Mouse (Mus musculus) midbrain, embryonic 12.5 days (tissue): ENCODE measurements around the gene Sf1. TPM values are rescaled to one million over a fixed set of nuclear protein-coding genes. Genes with fewer than 3 reads are reported as not detected.

Experiments
- ATAC-seq: fragments of 200-750 bp; cut with Nextera tagmentation; 2 replicates; pipeline ENCODE4 v1.8.0; 2017; ENCODE audit warnings: low read depth, moderate TSS enrichment, moderate library complexity; ENCODE audit not compliant: low FRiP score
- H3K27ac ChIP-seq: fragments of 300-500 bp; sonication (generic); replicated peaks from 2 replicates; pipeline ENCODE4 v1.5.1; 2016; ENCODE audit warnings: mild to moderate bottlenecking
- H3K27me3 ChIP-seq: fragments of 300-500 bp; sonication (generic); 2 replicates; pipeline ENCODE4 v1.6.1; 2016; ENCODE audit warnings: mild to moderate bottlenecking
- H3K36me3 ChIP-seq: fragments of 300-500 bp; sonication (generic); 2 replicates; pipeline ENCODE4 v1.6.1; 2016
- H3K4me1 ChIP-seq: fragments of 300-500 bp; sonication (generic); 2 replicates; pipeline ENCODE4 v1.6.1; 2016
- H3K4me2 ChIP-seq: fragments of 300-500 bp; sonication (generic); replicated peaks from 2 replicates; pipeline ENCODE4 v1.6.1; 2016; ENCODE audit warnings: mild to moderate bottlenecking, moderate library complexity
- H3K4me3 ChIP-seq: fragments of 300-500 bp; sonication (generic); 2 replicates; pipeline ENCODE4 v1.5.1; 2016; ENCODE audit warnings: mild to moderate bottlenecking
- H3K9ac ChIP-seq: fragments of 300-500 bp; sonication (generic); replicated peaks from 2 replicates; pipeline ENCODE4 v1.6.1; 2016; ENCODE audit warnings: mild to moderate bottlenecking, moderate library complexity
- H3K9me3 ChIP-seq: fragments of 300-500 bp; sonication (generic); 2 replicates; pipeline ENCODE4 v1.6.1; 2016; ENCODE audit warnings: mild to moderate bottlenecking
- WGBS: fragments of 180-500 bp; shearing (Covaris S2); methylation state at CpG from one replicate; pipeline ENCODE4 v1.1.7; 2016; 5-methylcytosine and 5-hydroxymethylcytosine counted together
- microRNA-seq: library from miRNA; unstranded; fragments of <30 nt; microRNA quantifications from one replicate; pipeline ENCODE4, GENCODE M21; 2017
- polyA plus RNA-seq: library from polyadenylated mRNA; unstranded; fragments of >200 nt; fragmentation: Nextera tagmentation; extraction: Ambion mirVana; gene quantifications from 2 replicates; pipeline ENCODE4 v1.2.1, GENCODE M21; 2016

Gene Sf1
- polyA plus RNA-seq, 1 experiment from 2014 or later: 193 TPM

- ATAC-seq: no peak
- 58% methylated on average over 9 of the region's 9 CpGs for WGBS
- Histone ChIP-seq H3K27ac (peak overlapping the region; percentile 87; the same call in 1 of the 2 replicates), H3K9ac (peak overlapping the region; percentile 90), H3K4me2 (peak overlapping the region; percentile 87), H3K4me3 (peak overlapping the region; percentile 70), H3K4me1 (peaks cover 87% of the 10 kb centered on the region), H3K27me3 (peaks cover 58% of the 10 kb centered on the region), H3K9me3 (no peaks in the 10 kb centered on the region), H3K36me3 (no peaks in the 10 kb centered on the region)
Measured at GRCm38 (mm10) chr19:6419805-6420310, 56.4 kb downstream of the Sf1 start.

GRCm38 (mm10) chr19:6420481-6421210 is 57.2 kb downstream of the Sf1 start:
- Histone ChIP-seq H3K4me1 (peaks cover 87% of the 10 kb centered on the region), H3K27ac (no peak overlapping the region; the same call in 1 of the 2 replicates), H3K36me3 (no peaks in the 10 kb centered on the region), H3K4me3 (peak overlapping the region; percentile 70), H3K9me3 (no peaks in the 10 kb centered on the region), H3K4me2 (peak overlapping the region; percentile 87), H3K27me3 (peaks cover 66% of the 10 kb centered on the region), H3K9ac (peak overlapping the region; percentile 90)
- 58% methylated on average over 19 of the region's 19 CpGs for WGBS
- ATAC-seq: no peak

- no peaks in the 10 kb centered on the region for H3K36me3 ChIP-seq
- peaks cover 71% of the 10 kb centered on the region for H3K27me3 ChIP-seq
- ATAC-seq: no peak
- H3K4me1 ChIP-seq: peaks cover 87% of the 10 kb centered on the region
- no peak overlapping the region for H3K27ac ChIP-seq
- WGBS: 73% methylated on average over 9 of the region's 9 CpGs
- no peak overlapping the region for H3K9ac ChIP-seq
- H3K4me3 ChIP-seq: no peak overlapping the region
- peak overlapping the region; percentile 87; the same call in 1 of the 2 replicates for H3K4me2 ChIP-seq
- H3K9me3 ChIP-seq: no peaks in the 10 kb centered on the region
Measured at GRCm38 (mm10) chr19:6421211-6421590, 57.7 kb downstream of the Sf1 start.

- WGBS: 82% methylated on average over 7 of the region's 7 CpGs
- Histone ChIP-seq H3K4me1 (peaks cover 83% of the 10 kb centered on the region), H3K9ac (no peak overlapping the region), H3K9me3 (no peaks in the 10 kb centered on the region), H3K36me3 (no peaks in the 10 kb centered on the region), H3K4me3 (no peak overlapping the region), H3K27ac (no peak overlapping the region), H3K4me2 (no peak overlapping the region), H3K27me3 (peaks cover 80% of the 10 kb centered on the region)
- no peak for ATAC-seq
Measured at GRCm38 (mm10) chr19:6422014-6422413, 58.5 kb downstream of the Sf1 start.

GRCm38 (mm10) chr19:6423241-6423640 is 59.8 kb downstream of the Sf1 start:
- Histone ChIP-seq H3K36me3 (no peaks in the 10 kb centered on the region), H3K4me2 (no peak overlapping the region), H3K4me3 (no peak overlapping the region), H3K9me3 (no peaks in the 10 kb centered on the region), H3K4me1 (peaks cover 83% of the 10 kb centered on the region), H3K9ac (no peak overlapping the region), H3K27me3 (peaks cover 87% of the 10 kb centered on the region), H3K27ac (no peak overlapping the region)
- WGBS: 93% methylated on average over 16 of the region's 16 CpGs
- no peak for ATAC-seq

GRCm38 (mm10) chr19:6424137-6424881 is 60.8 kb downstream of the Sf1 start:
- ATAC-seq: no peak
- no peak overlapping the region for H3K4me2 ChIP-seq
- 0 out of 2 replicates have a peak overlapping the region, but pooled peaks have one; percentile 20 for H3K9ac ChIP-seq
- peaks cover 93% of the 10 kb centered on the region for H3K27me3 ChIP-seq
- 0 out of 2 replicates have a peak overlapping the region, but pooled peaks have one; percentile 46 for H3K27ac ChIP-seq
- H3K9me3 ChIP-seq: no peaks in the 10 kb centered on the region
- 67% methylated on average over 8 of the region's 8 CpGs for WGBS
- H3K4me3 ChIP-seq: no peak overlapping the region
- H3K4me1 ChIP-seq: peaks cover 85% of the 10 kb centered on the region
- no peaks in the 10 kb centered on the region for H3K36me3 ChIP-seq

- H3K9me3 ChIP-seq: no peaks in the 10 kb centered on the region
- no peak overlapping the region; the same call in 1 of the 2 replicates for H3K4me2 ChIP-seq
- H3K9ac ChIP-seq: no peak overlapping the region
- peaks cover 72% of the 10 kb centered on the region for H3K4me1 ChIP-seq
- H3K36me3 ChIP-seq: no peaks in the 10 kb centered on the region
- WGBS: 48% methylated on average over 5 of the region's 5 CpGs
- H3K27me3 ChIP-seq: peaks cover 93% of the 10 kb centered on the region
- no peak for ATAC-seq
- H3K4me3 ChIP-seq: no peak overlapping the region
- peak overlapping the region; percentile 46 for H3K27ac ChIP-seq
Measured at GRCm38 (mm10) chr19:6425595-6425994, 62.1 kb downstream of the Sf1 start.

GRCm38 (mm10) chr19:6426703-6427500 is 63.4 kb downstream of the Sf1 start:
- Histone ChIP-seq H3K4me1 (peaks cover 65% of the 10 kb centered on the region), H3K27me3 (peaks cover 89% of the 10 kb centered on the region), H3K4me3 (no peak overlapping the region), H3K9ac (no peak overlapping the region), H3K4me2 (peak overlapping the region; percentile 55; the same call in 1 of the 2 replicates), H3K9me3 (no peaks in the 10 kb centered on the region), H3K36me3 (no peaks in the 10 kb centered on the region), H3K27ac (0 out of 2 replicates have a peak overlapping the region, but pooled peaks have one; percentile 8)
- 21% methylated on average over 13 of the region's 13 CpGs for WGBS
- ATAC-seq: no peak

Small RNA genes lying within 50 kb of the gene (microRNA-seq; reads per million reads assigned to microRNA genes)
- gene Mir6989: not detected

Other genes starting within 250 kb of the Sf1 start
- gene Sac3d1, start 245.0 kb upstream of the Sf1 start, polyA plus RNA-seq: 49.7 and 50.8 TPM in 2 replicates
- gene Snx15, start 235.4 kb upstream of the Sf1 start, polyA plus RNA-seq: 29.7 and 30.5 TPM in 2 replicates
- not detected in 2 replicates for gene Batf2, start 222.7 kb upstream of the Sf1 start, polyA plus RNA-seq
- gene Arl2, start 222.1 kb upstream of the Sf1 start, polyA plus RNA-seq: 90.9 and 96.1 TPM in 2 replicates
- gene Majin, start 179.3 kb upstream of the Sf1 start, polyA plus RNA-seq: not detected in 2 replicates
- gene Gpha2, start 137.3 kb upstream of the Sf1 start, polyA plus RNA-seq: 0.74 TPM in 1 of 2 replicates, not detected in the other
- gene Ppp2r5b, start 127.8 kb upstream of the Sf1 start, polyA plus RNA-seq: 61.3 and 66.1 TPM in 2 replicates
- gene Atg2a, start 122.0 kb upstream of the Sf1 start, polyA plus RNA-seq: 13.6 and 14.2 TPM in 2 replicates
- gene Ehd1, start 87.0 kb upstream of the Sf1 start, polyA plus RNA-seq: 90.8 and 96.9 TPM in 2 replicates
- gene Cdc42bpg, start 57.2 kb upstream of the Sf1 start, polyA plus RNA-seq: 0.29 and 0.37 TPM in 2 replicates
- 99.0 and 103 TPM in 2 replicates for gene Men1, start 28.7 kb upstream of the Sf1 start, polyA plus RNA-seq
- 14.6 and 14.7 TPM in 2 replicates for gene Map4k2, start 22.6 kb upstream of the Sf1 start, polyA plus RNA-seq
- gene Pygm, start 20.7 kb downstream of the Sf1 start, polyA plus RNA-seq: 2.3 and 2.7 TPM in 2 replicates
- gene Rasgrp2, start 35.6 kb downstream of the Sf1 start, polyA plus RNA-seq: 21.5 and 21.6 TPM in 2 replicates
- 16.0 and 22.5 TPM in 2 replicates for gene Nrxn2, start 55.0 kb downstream of the Sf1 start, polyA plus RNA-seq
- not detected in 2 replicates for gene Slc22a12, start 179.3 kb downstream of the Sf1 start, polyA plus RNA-seq